Mouse (Mus musculus) heart, embryonic 15.5 days (tissue): ENCODE results near the gene Csnka2ip. TPM values are rescaled to one million over a fixed set of nuclear protein-coding genes. Genes with fewer than 3 reads are reported as not detected.

Experiments
- ATAC-seq: fragments of 200-750 bp; cut with Nextera tagmentation; replicated peaks from 2 replicates; pipeline ENCODE4 v1.8.0; 2017; ENCODE audit warnings: low read depth, moderate TSS enrichment; ENCODE audit not compliant: insufficient number of reproducible peaks, insufficient read depth, low FRiP score
- H3K27ac ChIP-seq: fragments of 300-500 bp; sonication (generic); 2 replicates; pipeline ENCODE4 v1.5.1; 2015; ENCODE audit warnings: mild to moderate bottlenecking, inconsistent platforms
- H3K27me3 ChIP-seq: fragments of 300-500 bp; sonication (generic); 2 replicates; pipeline ENCODE4 v1.6.1; 2015; ENCODE audit warnings: inconsistent platforms
- H3K36me3 ChIP-seq: fragments of 300-500 bp; sonication (generic); 2 replicates; pipeline ENCODE4 v1.6.1; 2015; ENCODE audit warnings: mild to moderate bottlenecking, inconsistent platforms
- H3K4me1 ChIP-seq: fragments of 300-500 bp; sonication (generic); replicated peaks from 2 replicates; pipeline ENCODE4 v1.6.1; 2015; ENCODE audit warnings: inconsistent platforms
- H3K4me2 ChIP-seq: fragments of 300-500 bp; sonication (generic); 2 replicates; pipeline ENCODE4 v1.6.1; 2015; ENCODE audit warnings: inconsistent platforms, mild to moderate bottlenecking, moderate library complexity
- H3K4me3 ChIP-seq: fragments of 300-500 bp; sonication (generic); 2 replicates; pipeline ENCODE4 v1.5.1; 2015; ENCODE audit warnings: mild to moderate bottlenecking, inconsistent platforms
- H3K9ac ChIP-seq: fragments of 300-500 bp; sonication (generic); 2 replicates; pipeline ENCODE4 v1.6.1; 2015; ENCODE audit warnings: mild to moderate bottlenecking, inconsistent platforms
- H3K9me3 ChIP-seq: fragments of 300-500 bp; sonication (generic); replicated peaks from 2 replicates; pipeline ENCODE4 v1.6.1; 2016; ENCODE audit warnings: inconsistent platforms
- WGBS: fragments of 180-500 bp; shearing (Covaris S2); methylation state at CpG from one replicate; pipeline ENCODE4 v1.1.7; 2015; ENCODE audit warnings: mixed read lengths; 5-methylcytosine and 5-hydroxymethylcytosine counted together
- polyA plus RNA-seq: library from polyadenylated mRNA; unstranded; fragments of >200 nt; fragmentation: Nextera tagmentation; extraction: Ambion mirVana; gene quantifications from 2 replicates; pipeline ENCODE4 v1.2.1, GENCODE M21; 2015

Csnka2ip gene
- not detected in 2 replicates for polyA plus RNA-seq

- WGBS: 92% methylated on average over 1 of the region's 1 CpGs
- no peak within 1 kb of the TSS for H3K4me3 ChIP-seq
- no peaks in the 10 kb centered on the region for H3K4me1 ChIP-seq
- no peaks in the 10 kb centered on the region for H3K36me3 ChIP-seq
- no peak for ATAC-seq
- H3K4me2 ChIP-seq: no peak within 1 kb of the TSS
- no peak within 1 kb of the TSS for H3K27ac ChIP-seq
- H3K9me3 ChIP-seq: no peaks in the 10 kb centered on the region
- no peaks in the 10 kb centered on the region for H3K27me3 ChIP-seq
- no peak within 1 kb of the TSS for H3K9ac ChIP-seq
Measured at GRCm38 (mm10) chr16:64602308-64602707, at the start of gene Csnka2ip. Gene Csnka2ip, minus strand, starts transcription at chr16:64602408.

GRCm38 (mm10) chr16:64649594-64650290 is 47.5 kb upstream of the Csnka2ip start:
- Histone ChIP-seq H3K9ac (no peak overlapping the region), H3K9me3 (no peaks in the 10 kb centered on the region), H3K27me3 (no peaks in the 10 kb centered on the region), H3K4me2 (no peak overlapping the region), H3K4me3 (no peak overlapping the region), H3K27ac (no peak overlapping the region), H3K4me1 (no peaks in the 10 kb centered on the region), H3K36me3 (no peaks in the 10 kb centered on the region)
- ATAC-seq: no peak
- WGBS: 72% methylated on average over 13 of the region's 13 CpGs

GRCm38 (mm10) chr16:64647771-64648170 is 45.6 kb upstream of the Csnka2ip start:
- no peak for ATAC-seq
- WGBS: 75% methylated on average over 2 of the region's 2 CpGs
- Histone ChIP-seq H3K36me3 (no peaks in the 10 kb centered on the region), H3K4me2 (no peak overlapping the region), H3K4me3 (no peak overlapping the region), H3K9me3 (no peaks in the 10 kb centered on the region), H3K4me1 (no peaks in the 10 kb centered on the region), H3K27me3 (no peaks in the 10 kb centered on the region), H3K27ac (no peak overlapping the region), H3K9ac (no peak overlapping the region)

- Histone ChIP-seq H3K36me3 (no peaks in the 10 kb centered on the region), H3K9me3 (no peaks in the 10 kb centered on the region), H3K4me1 (no peaks in the 10 kb centered on the region), H3K4me2 (no peak overlapping the region), H3K27me3 (no peaks in the 10 kb centered on the region), H3K9ac (no peak overlapping the region), H3K27ac (no peak overlapping the region), H3K4me3 (no peak overlapping the region)
- no peak for ATAC-seq
- WGBS: 65% methylated on average over 1 of the region's 1 CpGs
Measured at GRCm38 (mm10) chr16:64635110-64635509, 32.9 kb upstream of the Csnka2ip start.

GRCm38 (mm10) chr16:64620116-64620515 is 17.9 kb upstream of the Csnka2ip start:
- Histone ChIP-seq H3K27me3 (no peaks in the 10 kb centered on the region), H3K4me3 (no peak overlapping the region), H3K27ac (no peak overlapping the region), H3K9me3 (no peaks in the 10 kb centered on the region), H3K9ac (no peak overlapping the region), H3K4me2 (no peak overlapping the region), H3K4me1 (no peaks in the 10 kb centered on the region), H3K36me3 (no peaks in the 10 kb centered on the region)
- no peak for ATAC-seq
- 83% methylated on average over 6 of the region's 6 CpGs for WGBS

- Histone ChIP-seq H3K27me3 (no peaks in the 10 kb centered on the region), H3K36me3 (no peaks in the 10 kb centered on the region), H3K4me3 (no peak overlapping the region), H3K4me1 (no peaks in the 10 kb centered on the region), H3K9me3 (no peaks in the 10 kb centered on the region), H3K27ac (no peak overlapping the region), H3K4me2 (no peak overlapping the region), H3K9ac (no peak overlapping the region)
- no peak for ATAC-seq
- WGBS: 54% methylated on average over 3 of the region's 3 CpGs
Measured at GRCm38 (mm10) chr16:64614648-64615047, 12.4 kb upstream of the Csnka2ip start.

GRCm38 (mm10) chr16:64607793-64608192 is 5.6 kb upstream of the Csnka2ip start:
- no peaks in the 10 kb centered on the region for H3K27me3 ChIP-seq
- no peak overlapping the region for H3K4me2 ChIP-seq
- no peaks in the 10 kb centered on the region for H3K4me1 ChIP-seq
- H3K36me3 ChIP-seq: no peaks in the 10 kb centered on the region
- no peak overlapping the region for H3K9ac ChIP-seq
- 71% methylated on average over 1 of the region's 1 CpGs for WGBS
- H3K27ac ChIP-seq: no peak overlapping the region
- ATAC-seq: no peak
- H3K4me3 ChIP-seq: no peak overlapping the region
- H3K9me3 ChIP-seq: no peaks in the 10 kb centered on the region

GRCm38 (mm10) chr16:64586825-64587224 is 15.4 kb downstream of the Csnka2ip start:
- Histone ChIP-seq H3K9me3 (no peaks in the 10 kb centered on the region), H3K4me2 (no peak overlapping the region), H3K4me3 (no peak overlapping the region), H3K4me1 (peaks cover 4% of the 10 kb centered on the region; the same call in 1 of the 2 replicates), H3K9ac (no peak overlapping the region), H3K27me3 (no peaks in the 10 kb centered on the region), H3K36me3 (no peaks in the 10 kb centered on the region), H3K27ac (no peak overlapping the region)
- 56% methylated on average over 2 of the region's 2 CpGs for WGBS
- ATAC-seq: no peak

GRCm38 (mm10) chr16:64586262-64586619 is 16.0 kb downstream of the Csnka2ip start:
- Histone ChIP-seq H3K9ac (no peak overlapping the region), H3K27me3 (no peaks in the 10 kb centered on the region), H3K36me3 (no peaks in the 10 kb centered on the region), H3K4me3 (no peak overlapping the region), H3K27ac (no peak overlapping the region), H3K4me2 (no peak overlapping the region), H3K4me1 (peaks cover 4% of the 10 kb centered on the region; the same call in 1 of the 2 replicates), H3K9me3 (no peaks in the 10 kb centered on the region)
- no peak for ATAC-seq
- 63% methylated on average over 4 of the region's 4 CpGs for WGBS

- no peak overlapping the region for H3K4me3 ChIP-seq
- no peak overlapping the region for H3K27ac ChIP-seq
- WGBS: 76% methylated on average over 8 of the region's 8 CpGs
- H3K36me3 ChIP-seq: no peaks in the 10 kb centered on the region
- no peaks in the 10 kb centered on the region for H3K27me3 ChIP-seq
- H3K4me1 ChIP-seq: peaks cover 4% of the 10 kb centered on the region; the same call in 1 of the 2 replicates
- no peak overlapping the region for H3K4me2 ChIP-seq
- no peak for ATAC-seq
- H3K9me3 ChIP-seq: no peaks in the 10 kb centered on the region
- no peak overlapping the region for H3K9ac ChIP-seq
Measured at GRCm38 (mm10) chr16:64585599-64586261, 16.5 kb downstream of the Csnka2ip start.

- no peaks in the 10 kb centered on the region for H3K9me3 ChIP-seq
- no peaks in the 10 kb centered on the region for H3K27me3 ChIP-seq
- peaks cover 4% of the 10 kb centered on the region; the same call in 1 of the 2 replicates for H3K4me1 ChIP-seq
- H3K9ac ChIP-seq: no peak overlapping the region
- H3K27ac ChIP-seq: no peak overlapping the region
- H3K36me3 ChIP-seq: no peaks in the 10 kb centered on the region
- no peak overlapping the region for H3K4me2 ChIP-seq
- WGBS: 72% methylated on average over 4 of the region's 4 CpGs
- no peak for ATAC-seq
- no peak overlapping the region for H3K4me3 ChIP-seq
Measured at GRCm38 (mm10) chr16:64584591-64584990, 17.6 kb downstream of the Csnka2ip start.

GRCm38 (mm10) chr16:64583406-64583805 is 18.8 kb downstream of the Csnka2ip start:
- H3K36me3 ChIP-seq: no peaks in the 10 kb centered on the region
- no peak overlapping the region for H3K27ac ChIP-seq
- WGBS: 58% methylated on average over 3 of the region's 3 CpGs
- H3K9ac ChIP-seq: no peak overlapping the region
- no peaks in the 10 kb centered on the region for H3K9me3 ChIP-seq
- ATAC-seq: no peak
- no peaks in the 10 kb centered on the region for H3K27me3 ChIP-seq
- no peak overlapping the region for H3K4me2 ChIP-seq
- H3K4me3 ChIP-seq: no peak overlapping the region
- peaks cover 4% of the 10 kb centered on the region; the same call in 1 of the 2 replicates for H3K4me1 ChIP-seq
